Mouse (Mus musculus): ENCODE data around the gene Sox6.

- TF ChIP-seq CTCF (conservative IDR thresholded peaks at IDR 0.05; ENCODE audit: low read length), result no peak
- no peak for TF ChIP-seq POU5F1 (IDR thresholded peaks at IDR 0.05; ENCODE audit: borderline replicate concordance, low read length)
- TF ChIP-seq NANOG (IDR thresholded peaks at IDR 0.05; ENCODE audit: borderline replicate concordance, low read length), result no peak
These were observed 422.8 kb downstream of the Sox6 start for GRCm38 (mm10) chr7:115615697-115616237.
